Mouse (Mus musculus): Measurements from ENCODE around the gene Fscn3. TPM values are rescaled to one million over a fixed set of nuclear protein-coding genes. Genes with fewer than 3 reads are reported as not detected.

Gene Fscn3
- total RNA-seq, 2 experiments from 2014 or later: not detected

DNA sequence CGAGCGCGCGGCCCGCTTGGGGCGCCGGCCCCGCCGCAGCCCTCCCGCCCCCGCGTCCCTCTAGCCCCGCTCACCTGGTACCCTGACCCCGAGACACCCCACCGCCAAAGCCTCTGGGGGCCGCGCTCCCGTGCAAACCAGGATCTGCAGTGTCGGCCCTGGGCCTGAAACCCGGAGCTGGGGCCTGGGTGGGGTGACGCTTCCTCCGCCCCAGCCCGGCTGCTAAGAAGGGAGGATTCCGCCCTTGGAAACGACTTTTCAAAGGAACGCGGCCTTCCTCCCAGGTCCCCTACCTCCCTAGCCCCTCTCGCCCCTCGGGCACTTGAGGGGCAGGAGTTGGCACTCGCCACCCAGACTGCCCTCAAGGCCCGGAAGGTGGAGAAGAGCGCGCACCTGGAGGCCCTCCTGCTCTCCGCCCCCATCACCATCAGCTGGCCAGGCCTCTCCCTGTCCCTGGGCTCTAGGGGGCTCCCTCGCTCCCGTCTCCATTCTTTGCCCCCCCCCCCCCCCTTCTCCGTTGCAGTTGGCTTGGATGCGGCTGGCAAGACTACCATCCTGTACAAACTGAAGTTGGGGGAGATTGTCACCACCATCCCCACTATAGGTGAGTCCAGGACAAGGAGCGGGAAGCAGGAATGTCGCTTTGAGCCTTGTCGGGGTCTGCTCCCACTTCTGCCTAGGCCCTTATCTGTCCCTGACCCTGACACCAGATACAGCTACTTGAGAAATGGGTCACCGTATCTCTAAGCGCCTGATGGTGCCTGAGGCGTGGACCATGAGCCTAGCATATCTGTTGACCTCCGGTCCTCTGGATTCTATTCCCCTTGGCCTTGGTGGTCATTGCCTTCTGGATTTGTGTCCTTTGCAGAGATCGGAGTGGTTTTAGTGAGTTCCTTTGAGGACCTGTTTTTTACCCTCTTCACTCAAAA is 3.6 kb upstream of the Fscn3 start:
- intact Hi-C loops (cut with DNase I): loop anchor here (10.0 kb wide), 1 partner anchor 401 kb away; no protein-coding TSS in a partner anchor
- peak; percentile 35 to 41 for DNase-seq (ENCODE audit: low spot score in 2 of 2)

DNA sequence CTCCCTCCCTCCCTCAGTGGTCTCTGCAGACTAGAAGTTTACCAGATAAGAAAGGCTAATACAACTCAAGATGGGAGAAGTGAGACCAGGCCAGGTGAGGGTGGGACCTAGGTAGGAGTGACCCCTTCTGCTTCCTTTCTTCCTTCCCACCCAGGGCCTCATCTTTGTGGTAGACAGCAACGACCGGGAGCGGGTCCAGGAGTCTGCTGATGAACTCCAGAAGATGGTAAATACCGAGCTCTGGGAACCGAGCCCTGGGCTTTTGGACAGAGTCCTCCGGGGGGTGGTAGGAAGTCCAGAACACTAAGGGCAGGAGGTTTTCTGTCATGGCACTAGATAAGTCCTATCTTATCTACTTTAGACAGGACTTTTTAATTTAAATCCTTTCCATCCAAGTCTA is 2.6 kb upstream of the Fscn3 start:
- DNase-seq (ENCODE audit: low spot score in 2 of 2): no peak
- intact Hi-C loops (cut with DNase I): loop anchor here (10.0 kb wide), 1 partner anchor 400 kb away; no protein-coding TSS in a partner anchor

DNA sequence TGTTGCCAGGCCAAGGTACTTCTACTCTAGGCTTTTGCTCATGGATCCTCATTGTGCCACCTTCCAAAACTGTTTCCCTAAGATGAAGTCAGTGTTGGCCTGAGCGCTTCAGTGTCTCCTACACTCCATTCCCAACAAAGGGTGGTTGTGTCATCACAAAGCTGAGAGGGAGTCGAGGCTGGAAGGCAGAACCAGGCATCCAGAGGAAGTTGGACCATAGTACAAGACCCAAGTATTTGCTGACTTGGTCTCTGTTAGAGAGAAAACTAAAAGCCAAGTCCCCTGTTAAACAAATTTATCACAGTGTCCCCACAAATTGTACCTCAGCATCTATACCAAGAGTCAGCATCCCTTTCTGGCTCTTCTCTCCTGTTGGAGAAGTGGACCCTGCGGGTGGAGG is 701 bp downstream of the Fscn3 start, which contains the start of gene Gcc1:
Gene Gcc1 (minus strand): TSS at position 101 of the 400 bp plus-strand sequence.
- no peak for DNase-seq (ENCODE audit: low spot score in 2 of 2)
- intact Hi-C loops (cut with DNase I): loop anchor here (10.0 kb wide), 1 partner anchor 397 kb away; no protein-coding TSS in a partner anchor

DNA sequence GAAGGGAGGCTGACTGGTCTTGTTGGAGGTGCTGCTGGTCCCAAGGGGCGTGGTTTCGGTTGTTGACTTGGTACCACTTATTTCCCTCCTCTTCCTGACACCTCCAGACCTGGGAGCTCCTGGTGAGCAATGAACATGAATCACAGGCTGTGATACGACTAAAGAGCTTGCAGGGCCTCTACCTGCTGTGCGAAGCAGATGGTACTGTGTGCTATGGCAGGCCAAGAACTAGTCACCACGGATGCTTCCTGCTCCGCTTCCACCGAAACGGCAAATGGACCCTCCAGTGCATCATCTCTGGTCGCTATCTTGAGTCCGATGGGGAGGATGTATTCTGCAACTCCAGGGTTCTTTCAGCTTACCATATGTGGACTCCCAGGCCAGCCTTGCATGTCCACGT is 2.3 kb downstream of the Fscn3 start:
- intact Hi-C loops (cut with DNase I): loop anchor here (10.0 kb wide), 1 partner anchor 395 kb away; no protein-coding TSS in a partner anchor
- DNase-seq (ENCODE audit: low spot score in 2 of 2): no peak

DNA sequence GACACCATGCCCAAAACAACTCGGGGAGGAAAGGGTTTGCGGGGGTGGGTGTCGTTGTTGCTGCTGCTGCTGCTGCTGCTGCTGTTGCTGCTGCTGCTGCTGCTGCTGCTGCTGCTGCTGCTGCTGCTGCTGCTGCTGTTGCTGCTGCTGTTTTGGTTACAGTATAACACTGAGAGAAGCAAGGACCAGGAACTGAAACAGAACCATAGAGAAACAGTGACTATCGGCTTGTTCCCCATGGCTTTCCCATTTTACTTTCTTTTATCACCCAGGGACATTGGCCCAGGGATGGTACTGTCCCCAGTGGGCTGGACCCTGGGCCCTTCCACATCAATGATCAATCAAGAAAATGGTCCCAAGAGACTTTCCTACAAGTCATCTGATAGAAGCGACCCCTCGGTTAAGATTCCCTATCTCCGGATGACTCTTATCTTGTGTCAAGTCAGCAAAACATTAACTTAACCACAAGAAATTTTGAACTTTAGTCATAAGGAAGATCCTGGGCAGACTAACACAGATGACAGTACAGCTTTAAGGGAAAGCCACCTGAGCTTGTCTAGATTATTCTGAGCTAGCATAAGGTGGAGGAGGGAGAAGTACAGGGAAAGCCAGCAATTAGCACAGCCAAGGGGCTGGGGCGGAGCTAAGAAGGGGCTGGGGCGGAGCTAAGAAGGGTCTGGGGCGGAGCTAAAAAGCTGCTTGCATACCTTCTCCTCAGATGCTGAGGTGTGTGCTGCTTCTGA is 3.4 kb downstream of the Fscn3 start:
- intact Hi-C loops (cut with DNase I): no loop called here
- DNase-seq (ENCODE audit: low spot score in 2 of 2): no peak

DNA sequence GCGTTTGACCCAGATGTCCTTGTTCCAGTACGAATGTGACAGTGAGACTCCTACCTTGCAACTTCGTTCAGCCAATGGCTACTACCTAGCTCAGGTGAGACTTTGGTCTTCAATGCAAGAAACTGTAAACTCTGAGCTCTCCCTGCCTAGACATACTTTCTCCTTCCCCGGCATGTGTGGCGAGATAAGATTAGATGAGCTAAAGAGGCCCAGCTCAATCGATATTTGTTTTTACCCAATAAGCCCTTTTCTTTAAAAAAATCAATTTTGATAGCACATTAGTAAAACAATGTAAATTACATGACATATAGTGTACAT is 3.9 kb downstream of the Fscn3 start:
- DNase-seq (ENCODE audit: low spot score in 2 of 2): no peak
- intact Hi-C loops (cut with DNase I): no loop called here

DNA sequence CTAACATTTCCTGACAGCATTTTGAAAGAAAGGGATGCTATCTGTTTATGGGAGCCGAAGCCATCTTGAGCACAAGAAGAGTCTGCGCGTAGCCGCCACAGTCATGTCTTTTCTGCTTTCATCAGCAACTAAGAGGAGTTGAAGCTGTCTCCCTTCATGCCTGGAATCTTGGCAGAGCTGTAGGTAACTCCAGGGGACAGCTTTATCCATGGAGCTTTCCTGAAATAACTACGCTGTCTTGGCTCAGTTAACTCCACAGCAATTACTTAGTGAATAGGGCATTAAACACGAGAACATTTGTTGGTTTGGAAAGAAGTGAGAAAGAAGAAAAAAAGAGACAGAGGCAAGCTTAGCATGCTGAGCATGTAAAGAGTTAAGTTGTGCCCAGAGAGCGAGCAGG is 20.3 kb downstream of the Fscn3 start:
- DNase-seq (ENCODE audit: low spot score in 2 of 2): no peak
- intact Hi-C loops (cut with DNase I): no loop called here

DNA sequence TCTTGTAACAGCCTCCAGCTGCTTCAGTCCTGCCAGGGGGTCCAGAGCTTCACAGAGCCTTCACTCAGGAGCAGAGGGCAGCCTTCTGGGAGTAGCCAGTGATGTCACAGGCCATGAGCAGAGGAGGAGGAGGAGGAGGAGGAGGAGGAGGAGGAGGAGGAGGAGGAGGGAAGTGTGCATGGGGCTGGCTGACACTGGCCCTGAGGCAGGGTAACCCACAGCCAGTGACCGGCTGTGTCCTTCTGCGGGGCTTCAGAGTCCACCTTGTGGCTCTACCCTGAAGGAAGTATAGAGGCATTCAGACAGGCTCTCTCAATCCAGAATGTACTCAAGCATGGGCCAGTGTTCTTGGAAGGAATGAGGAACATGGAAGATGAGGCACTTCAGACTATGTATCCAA is 21.7 kb downstream of the Fscn3 start, which contains the start of gene Pax4:
Gene Pax4 (minus strand): TSS at position 101 of the 400 bp plus-strand sequence.
- DNase-seq (ENCODE audit: low spot score in 2 of 2): no peak
- intact Hi-C loops (cut with DNase I): no loop called here

DNA sequence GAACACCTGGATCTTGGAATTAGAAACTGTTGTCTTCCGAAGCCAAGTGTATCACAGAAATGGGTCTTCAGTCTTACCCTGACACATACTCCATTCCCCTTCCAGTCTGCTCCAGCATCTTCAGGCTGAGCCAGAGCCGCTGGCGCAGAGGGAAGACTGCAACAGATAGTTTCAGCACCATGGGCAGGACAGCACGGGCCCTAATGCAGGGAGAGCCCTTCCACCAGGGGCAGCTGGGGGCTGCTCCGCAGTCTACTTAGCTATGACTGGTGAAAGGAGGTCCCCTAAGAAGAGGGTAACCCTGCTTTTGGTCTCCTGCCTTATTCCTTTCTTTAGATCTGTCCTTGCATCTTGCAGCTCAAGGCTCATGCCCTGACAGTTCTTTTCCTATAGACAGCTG is 22.9 kb downstream of the Fscn3 start:
- DNase-seq (ENCODE audit: low spot score in 2 of 2): no peak
- intact Hi-C loops (cut with DNase I): no loop called here

DNA sequence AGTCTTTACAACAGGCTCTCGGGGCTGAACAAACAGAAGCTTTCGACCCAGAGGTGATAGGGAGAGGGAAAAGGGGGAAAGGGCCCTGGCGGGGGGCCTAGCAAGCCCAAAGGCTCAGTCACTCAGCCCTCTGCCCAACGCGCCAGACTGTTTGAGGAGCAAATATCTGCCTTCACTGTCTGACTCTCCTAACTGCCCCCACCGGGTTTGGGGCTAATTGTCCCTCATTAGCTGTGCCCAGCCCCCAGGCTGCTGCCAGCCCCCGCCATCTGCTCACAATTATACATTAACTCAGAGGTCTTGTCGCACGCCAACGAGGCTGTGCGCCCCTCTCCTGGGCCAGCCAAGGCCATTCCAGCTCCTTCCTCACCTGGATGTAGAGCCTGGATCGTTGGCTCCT is 23.4 kb downstream of the Fscn3 start:
- DNase-seq (ENCODE audit: low spot score in 2 of 2): no peak
- intact Hi-C loops (cut with DNase I): no loop called here

DNA sequence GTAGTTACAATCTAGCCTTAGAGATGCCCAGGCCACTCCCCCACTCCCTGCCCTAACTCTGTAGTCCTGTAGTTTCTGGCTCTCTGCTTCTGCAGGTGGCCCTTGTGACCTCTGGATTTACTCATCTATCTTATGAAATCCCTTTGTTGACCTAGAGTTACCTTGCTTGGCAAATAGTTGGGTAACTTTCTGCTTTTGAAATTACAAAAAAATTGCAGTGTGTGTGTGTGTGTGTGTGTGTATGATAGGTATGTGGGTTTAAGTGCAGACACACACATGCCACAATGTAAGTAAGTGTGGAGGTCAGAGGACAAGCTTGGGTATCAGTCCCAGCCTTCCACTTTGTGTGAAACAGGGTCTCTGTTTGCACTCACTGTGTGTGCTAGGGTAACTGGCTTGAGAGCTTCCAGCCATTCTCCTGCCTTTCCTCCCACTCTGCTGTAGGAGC is 31.7 kb downstream of the Fscn3 start:
- DNase-seq (ENCODE audit: low spot score in 2 of 2): no peak
- intact Hi-C loops (cut with DNase I): no loop called here

DNA sequence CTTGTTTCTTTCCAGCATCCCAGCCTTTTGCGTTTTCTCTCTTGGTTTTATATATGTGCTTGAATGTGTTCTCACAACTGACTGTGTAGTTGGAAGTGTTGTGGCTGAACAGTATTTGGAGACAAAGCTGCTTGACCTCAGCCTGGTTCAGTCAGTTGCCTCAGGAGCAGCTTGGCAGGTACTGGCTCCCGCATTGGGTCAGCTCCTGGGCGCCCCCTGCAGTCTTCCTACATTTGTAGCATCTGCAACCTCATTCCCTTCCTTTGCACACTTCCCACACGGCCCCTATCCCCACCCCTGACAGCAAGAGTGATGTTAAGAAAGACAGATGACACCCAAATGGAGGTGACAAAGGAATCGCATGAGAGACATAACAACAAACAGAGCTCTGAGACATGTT is 32.9 kb downstream of the Fscn3 start:
- intact Hi-C loops (cut with DNase I): no loop called here
- DNase-seq (ENCODE audit: low spot score in 2 of 2): peak; percentile 18 to 55

DNA sequence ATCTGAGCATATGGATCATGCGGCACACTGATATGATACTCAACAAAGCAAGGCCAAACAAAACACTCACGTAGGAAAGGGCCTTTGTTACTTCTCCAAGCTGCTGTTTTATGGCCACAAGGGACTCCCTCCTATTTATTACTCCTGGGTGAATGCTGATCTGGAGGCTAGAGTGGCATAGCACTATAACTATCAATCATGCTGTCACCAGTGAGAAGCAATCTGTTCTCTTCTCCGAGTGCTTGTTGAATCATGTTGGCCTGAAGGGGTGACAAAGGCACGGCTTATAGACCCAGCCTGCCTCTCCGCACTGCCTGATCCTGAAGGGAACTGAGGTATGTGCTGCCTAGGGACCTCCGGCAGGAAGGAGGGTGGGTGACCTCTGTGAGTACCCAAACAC is 37.0 kb downstream of the Fscn3 start:
- no peak for DNase-seq (ENCODE audit: low spot score in 2 of 2)
- intact Hi-C loops (cut with DNase I): no loop called here

DNA sequence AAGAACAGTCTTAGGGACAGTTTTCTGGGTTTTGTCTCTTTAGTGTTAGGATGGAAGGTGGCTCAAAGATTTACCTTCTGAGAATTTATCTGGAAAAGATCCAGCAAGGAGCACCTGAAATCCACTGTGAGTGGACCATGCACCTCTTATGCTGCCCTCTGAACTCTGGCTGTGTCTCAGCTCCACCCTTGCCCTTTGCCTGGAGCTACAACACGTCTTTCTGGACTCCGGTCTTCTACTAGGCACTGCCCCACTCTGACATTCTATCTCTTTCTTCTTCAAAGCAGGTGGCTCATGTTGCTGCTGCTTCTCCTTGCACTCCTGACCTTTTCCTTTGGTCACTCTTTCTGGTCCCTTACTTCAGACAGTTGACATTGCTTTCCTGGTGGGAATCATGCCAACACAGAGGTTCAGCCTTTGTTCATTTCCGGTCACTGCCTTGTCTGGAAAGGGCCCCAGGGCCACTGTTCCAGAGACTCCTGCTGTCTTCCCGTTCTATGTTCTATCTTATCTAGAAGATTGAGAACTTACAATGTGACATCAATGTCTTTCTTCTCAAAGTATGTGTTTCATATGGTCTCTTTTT is 42.5 kb downstream of the Fscn3 start:
- no peak for DNase-seq (ENCODE audit: low spot score in 2 of 2)
- intact Hi-C loops (cut with DNase I): no loop called here

DNA sequence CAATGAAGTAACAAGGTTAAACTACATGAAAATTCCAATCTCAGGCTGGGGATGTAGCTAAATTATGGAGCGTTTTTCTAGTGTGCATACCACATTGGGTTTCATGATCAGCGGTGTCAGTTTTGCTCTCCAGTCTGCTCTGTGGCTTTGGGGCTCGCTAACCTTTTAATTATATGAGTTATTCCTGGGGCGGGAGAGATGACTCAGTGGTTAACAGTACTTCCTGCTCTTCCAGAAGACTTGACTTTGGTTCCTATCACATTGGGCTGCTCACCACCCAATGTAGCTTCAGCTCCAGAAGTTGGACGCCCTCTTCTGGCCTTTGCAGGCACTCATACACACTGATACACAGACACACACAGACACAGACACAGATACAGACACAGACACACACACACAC is 43.0 kb downstream of the Fscn3 start:
- intact Hi-C loops (cut with DNase I): no loop called here

DNA sequence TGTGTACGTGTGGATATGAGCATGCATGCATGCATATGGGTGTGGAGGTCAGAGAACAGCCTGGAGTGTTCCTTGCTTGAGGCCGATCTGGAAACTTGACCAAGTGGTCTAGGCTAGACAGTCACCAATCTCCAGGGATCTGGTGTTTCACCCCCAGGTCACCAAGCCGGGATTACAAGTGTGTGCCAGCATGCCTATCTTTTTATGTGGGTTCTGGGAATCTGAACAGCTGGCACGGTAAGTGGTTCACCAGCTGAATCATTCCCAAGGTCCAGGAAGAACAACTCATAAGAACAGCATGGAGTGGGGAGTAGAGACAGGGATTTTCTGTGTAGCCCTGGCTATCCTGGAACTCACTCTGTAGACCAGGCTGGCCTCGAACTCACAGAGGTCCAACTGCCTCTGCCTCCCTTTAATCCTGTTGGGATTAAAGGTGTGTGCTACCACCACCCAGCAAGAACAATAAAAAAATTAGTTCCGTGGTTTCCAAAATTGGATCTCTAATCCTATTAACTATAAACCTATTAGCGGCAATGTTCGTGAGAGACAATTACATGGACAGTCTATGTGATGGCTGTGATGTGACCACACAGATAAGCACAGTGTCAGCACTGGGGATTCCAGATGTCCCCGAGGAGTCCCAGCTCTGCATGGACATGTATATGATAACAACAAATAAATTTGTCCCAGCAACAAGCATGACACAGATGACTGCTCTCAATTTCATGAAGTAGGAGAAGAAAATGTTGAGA is 43.9 kb downstream of the Fscn3 start:
- DNase-seq (ENCODE audit: low spot score in 2 of 2): no peak
- intact Hi-C loops (cut with DNase I): no loop called here

More for the DNA sequence above, 43.0 kb downstream of the Fscn3 start:
- no peak for DNase-seq (ENCODE audit: low spot score in 2 of 2)

DNA sequence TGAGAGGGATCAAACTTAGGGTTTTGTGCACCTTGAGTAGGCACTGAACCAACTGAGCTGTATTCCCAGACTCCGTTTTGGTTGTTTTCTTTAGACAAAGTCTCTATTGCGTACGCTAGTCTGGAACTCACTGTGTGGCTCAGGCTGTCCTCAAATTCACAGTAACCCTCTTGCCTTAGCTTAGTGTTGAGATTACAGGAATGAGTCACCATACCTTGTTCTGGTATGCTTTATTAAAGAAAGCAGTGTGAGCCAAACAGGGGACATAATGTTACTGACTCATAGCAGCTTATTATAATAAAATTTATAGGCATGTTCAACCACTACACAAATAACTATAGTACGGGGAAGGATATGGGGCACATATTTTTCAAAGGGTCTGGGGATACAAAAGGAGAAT is 46.6 kb downstream of the Fscn3 start:
- no peak for DNase-seq (ENCODE audit: low spot score in 2 of 2)
- intact Hi-C loops (cut with DNase I): no loop called here

DNA sequence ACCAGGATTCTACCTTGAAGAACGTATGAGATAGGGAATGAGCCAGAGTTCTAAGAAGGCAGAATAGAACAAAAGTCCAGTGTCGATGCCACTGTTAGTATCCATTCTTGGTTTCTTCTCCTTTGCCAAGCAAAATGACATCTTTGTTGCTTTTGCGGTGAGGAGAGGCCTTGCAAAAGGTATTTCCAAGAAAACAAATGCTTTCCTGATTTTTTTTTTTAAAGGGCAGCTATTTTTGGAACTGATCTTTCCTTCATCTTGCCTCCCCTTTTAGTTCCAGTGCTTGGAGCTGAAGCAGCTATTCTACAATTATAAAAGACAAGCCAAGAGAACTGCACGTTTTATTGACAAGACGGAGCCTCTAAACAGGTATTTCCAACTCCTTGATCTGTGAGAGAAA is 47.2 kb downstream of the Fscn3 start, which contains the start of gene Snd1:
Gene Snd1 (plus strand): TSS at position 301 of the 400 bp plus-strand sequence.
- intact Hi-C loops (cut with DNase I): no loop called here
- DNase-seq (ENCODE audit: low spot score in 2 of 2): no peak

Data from left cerebral cortex, postnatal 14 days (tissue).